Mouse (Mus musculus): ENCODE measurements at regions not wholly inside any gene's neighbourhood (a gene's known extent, or its start where the extent isn't known, plus 50 kb on each side); places are given as distances from the start of the nearest gene placed in this dataset.

DNA sequence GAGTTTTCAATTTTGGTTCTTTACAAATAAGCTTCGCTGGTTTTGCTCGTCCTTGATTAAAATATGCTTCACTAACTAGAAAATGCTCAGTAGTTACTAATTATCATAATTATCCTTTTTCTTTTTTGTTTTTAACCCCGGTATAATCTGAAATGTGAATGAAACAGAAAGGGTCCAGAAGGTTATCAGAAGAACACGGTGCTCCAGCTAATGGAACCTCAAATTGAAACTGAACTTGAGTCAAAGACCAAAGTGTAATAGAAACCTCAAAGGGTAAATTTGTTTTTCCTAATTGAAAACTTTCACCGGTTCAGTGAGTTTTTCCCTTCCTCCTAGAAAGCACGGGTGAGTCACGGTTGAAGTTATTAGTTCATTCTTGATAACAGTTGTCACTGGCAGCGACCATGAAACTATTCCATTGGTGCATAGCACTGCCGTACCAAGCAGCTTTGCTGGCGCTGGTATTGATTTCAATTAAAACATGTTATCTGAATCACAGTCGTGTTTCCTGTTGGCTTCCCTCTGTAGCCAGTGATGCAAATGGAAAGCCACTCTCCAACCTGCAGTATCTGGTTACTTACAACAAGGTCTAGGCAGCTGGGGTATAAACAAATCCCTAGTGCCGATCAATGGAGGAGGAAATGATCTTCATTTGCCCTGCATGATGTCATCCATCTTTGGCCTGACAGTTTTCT lies 203.7 kb downstream of the Csl start:
- 74% methylated on average over 12 of the region's 12 CpGs for WGBS
- H3K4me3 ChIP-seq (replicated peaks): no peak overlapping the region

DNA sequence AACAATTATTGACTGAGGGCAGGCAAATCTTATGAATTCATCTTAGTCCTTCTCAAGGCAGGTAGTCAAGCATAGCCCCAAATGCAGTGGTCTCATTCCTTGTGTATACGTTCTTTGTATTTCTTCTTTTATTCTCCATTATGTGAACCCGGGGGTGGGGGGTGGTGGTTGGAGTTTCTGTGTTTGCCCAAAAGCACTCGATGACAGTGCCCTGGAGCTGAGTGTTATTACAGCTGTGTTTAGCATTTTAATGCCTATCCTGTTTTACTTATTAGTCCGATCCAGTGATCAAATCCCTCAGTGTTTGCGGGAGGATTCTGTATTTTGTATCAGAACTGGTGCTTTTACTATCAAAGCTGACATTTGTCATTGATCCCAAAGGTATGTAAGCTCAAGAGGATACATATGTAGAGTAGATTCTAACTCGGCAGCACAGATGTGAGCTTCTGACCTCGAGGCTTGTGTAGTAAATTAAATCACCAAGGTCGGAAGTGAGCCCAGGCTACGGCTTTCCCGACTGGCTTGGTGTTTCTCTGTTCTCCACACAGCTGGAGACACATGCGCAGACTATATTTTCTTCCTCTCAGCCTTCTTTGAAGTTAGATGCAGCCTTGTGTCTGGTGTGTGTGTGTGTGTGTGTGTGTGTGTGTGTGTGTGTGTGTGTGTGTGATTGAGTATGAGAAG lies 203.0 kb downstream of the Csl start:
- no peak overlapping the region for H3K4me3 ChIP-seq (replicated peaks)
- H3K27me3 ChIP-seq: no peaks in the 10 kb centered on the region
- no peak overlapping the region for H3K9ac ChIP-seq (replicated peaks)
- H3K27ac ChIP-seq: no peak overlapping the region
- ATAC-seq: no peak
- no peaks in the 10 kb centered on the region for H3K4me1 ChIP-seq (replicated peaks)
- no peaks in the 10 kb centered on the region for H3K9me3 ChIP-seq
- no peak overlapping the region for H3K4me2 ChIP-seq (replicated peaks)
- 67% methylated on average over 11 of the region's 11 CpGs for WGBS
- H3K36me3 ChIP-seq: no peaks in the 10 kb centered on the region

More for the DNA sequence above, 203.7 kb downstream of the Csl start:
- Histone ChIP-seq H3K27me3 (no peaks in the 10 kb centered on the region), H3K36me3 (no peaks in the 10 kb centered on the region), H3K4me1 (replicated peaks) (no peaks in the 10 kb centered on the region), H3K4me2 (replicated peaks) (no peak overlapping the region), H3K9ac (replicated peaks) (no peak overlapping the region), H3K27ac (no peak overlapping the region), H3K9me3 (no peaks in the 10 kb centered on the region)
- no peak for ATAC-seq

DNA sequence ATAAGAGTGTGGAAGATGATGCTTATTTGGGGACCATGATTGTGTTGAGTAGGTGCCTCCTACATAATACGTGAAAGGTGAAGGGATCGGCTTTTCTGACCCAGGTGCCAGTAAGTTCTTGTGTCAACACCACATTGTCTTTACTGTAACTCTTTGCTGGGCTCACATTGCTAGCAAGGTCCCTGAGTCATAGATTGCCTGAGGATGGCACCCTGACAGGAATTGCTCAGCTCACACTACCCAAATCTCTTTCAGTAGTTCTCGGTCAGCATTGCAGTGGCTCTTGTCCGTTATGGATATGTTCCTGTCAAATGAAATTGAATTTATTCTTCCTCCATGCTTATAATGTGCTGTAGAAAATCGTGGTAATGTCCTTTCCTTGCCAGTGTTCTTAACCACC lies 200.8 kb downstream of the Csl start:
- no peak overlapping the region for H3K4me2 ChIP-seq (replicated peaks)

DNA sequence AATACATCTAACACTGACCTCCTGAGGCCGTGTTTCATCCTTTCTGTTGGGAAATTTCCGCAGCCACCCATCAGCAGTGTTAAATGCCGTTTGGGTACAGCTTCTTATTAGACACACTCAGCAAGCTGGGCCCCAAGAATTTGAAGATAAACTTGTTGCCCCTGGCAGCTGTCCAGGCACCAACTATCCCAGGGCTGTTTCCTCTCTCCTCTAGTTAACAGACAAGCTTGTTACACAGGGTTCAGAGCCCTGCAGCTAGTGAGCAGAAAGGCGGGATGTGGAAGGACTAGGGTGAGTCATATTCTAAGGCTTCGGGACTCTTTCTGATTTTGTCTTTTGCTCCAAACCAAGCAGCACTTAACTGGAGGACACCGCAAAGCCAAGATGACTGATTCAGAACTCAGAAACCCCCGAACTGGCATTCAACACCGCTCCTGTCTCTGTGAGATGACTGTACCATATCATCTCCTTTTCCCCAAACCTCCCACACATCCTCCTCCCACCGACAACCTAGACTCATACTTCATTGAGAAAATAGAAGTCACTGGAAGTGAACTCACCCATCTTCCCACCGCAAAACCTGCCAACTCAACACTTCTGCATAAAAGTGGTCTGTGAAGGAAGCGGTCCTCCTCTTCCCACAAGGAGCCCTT lies 198.2 kb downstream of the Csl start:
- no peaks in the 10 kb centered on the region for H3K9me3 ChIP-seq
- 92% methylated on average over 11 of the region's 11 CpGs for WGBS

More for the DNA sequence above, 200.8 kb downstream of the Csl start:
- WGBS: 87% methylated on average over 5 of the region's 5 CpGs
- Histone ChIP-seq H3K36me3 (no peaks in the 10 kb centered on the region), H3K9ac (replicated peaks) (no peak overlapping the region), H3K27me3 (no peaks in the 10 kb centered on the region), H3K27ac (no peak overlapping the region), H3K4me1 (replicated peaks) (no peaks in the 10 kb centered on the region), H3K9me3 (no peaks in the 10 kb centered on the region), H3K4me3 (replicated peaks) (no peak overlapping the region)
- ATAC-seq: no peak

DNA sequence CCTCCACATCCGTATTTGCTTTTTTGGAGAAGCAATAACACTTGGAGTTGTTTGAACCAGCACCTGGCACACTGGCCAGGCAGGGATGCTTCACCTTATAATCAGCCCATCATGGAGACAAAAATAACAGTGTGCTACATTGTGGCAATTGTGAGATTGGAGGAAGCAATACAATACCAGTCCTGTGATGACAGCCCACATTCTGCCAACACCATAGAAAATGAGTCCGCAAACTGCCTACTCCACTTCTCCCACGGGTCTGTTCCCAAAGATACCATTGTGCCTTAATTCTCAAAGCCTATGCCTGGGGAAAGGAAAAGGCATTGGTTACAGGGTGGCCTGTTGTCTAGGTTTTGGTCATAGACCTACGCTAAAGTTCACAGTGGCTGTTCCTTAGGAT lies 194.9 kb downstream of the Csl start:
- H3K4me2 ChIP-seq (replicated peaks): no peak overlapping the region
- H3K36me3 ChIP-seq: no peaks in the 10 kb centered on the region
- no peaks in the 10 kb centered on the region for H3K27me3 ChIP-seq
- no peaks in the 10 kb centered on the region for H3K4me1 ChIP-seq (replicated peaks)
- ATAC-seq: no peak
- H3K27ac ChIP-seq: no peak overlapping the region
- no peak overlapping the region for H3K4me3 ChIP-seq (replicated peaks)
- H3K9ac ChIP-seq (replicated peaks): no peak overlapping the region
- no peaks in the 10 kb centered on the region for H3K9me3 ChIP-seq
- WGBS: 90% methylated on average over 4 of the region's 4 CpGs

More for the DNA sequence above, 198.2 kb downstream of the Csl start:
- H3K27me3 ChIP-seq: no peaks in the 10 kb centered on the region
- no peak overlapping the region for H3K4me3 ChIP-seq (replicated peaks)
- no peaks in the 10 kb centered on the region for H3K36me3 ChIP-seq
- ATAC-seq: no peak
- no peak overlapping the region for H3K9ac ChIP-seq (replicated peaks)
- no peak overlapping the region for H3K27ac ChIP-seq
- no peak overlapping the region for H3K4me2 ChIP-seq (replicated peaks)
- H3K4me1 ChIP-seq (replicated peaks): no peaks in the 10 kb centered on the region

DNA sequence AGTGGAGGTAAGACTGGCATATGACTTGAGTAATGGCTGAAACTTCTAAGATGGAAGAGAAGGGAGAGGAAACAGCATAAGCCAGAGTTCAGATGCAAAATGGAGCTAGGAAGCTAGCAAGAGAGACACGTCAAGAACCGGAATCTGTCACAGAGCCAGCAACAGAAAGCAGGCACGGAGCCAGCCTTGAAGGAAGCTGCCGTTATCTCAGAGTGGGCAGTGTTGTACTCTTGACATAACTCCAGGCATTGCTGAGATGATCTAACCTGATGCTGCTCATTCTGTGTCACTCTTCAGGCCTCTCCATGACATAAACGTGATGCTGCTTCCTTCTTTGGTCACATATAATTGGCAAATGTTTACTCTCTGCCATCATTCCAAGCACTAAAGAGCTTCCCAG lies 191.0 kb downstream of the Csl start:
- no peaks in the 10 kb centered on the region for H3K36me3 ChIP-seq

DNA sequence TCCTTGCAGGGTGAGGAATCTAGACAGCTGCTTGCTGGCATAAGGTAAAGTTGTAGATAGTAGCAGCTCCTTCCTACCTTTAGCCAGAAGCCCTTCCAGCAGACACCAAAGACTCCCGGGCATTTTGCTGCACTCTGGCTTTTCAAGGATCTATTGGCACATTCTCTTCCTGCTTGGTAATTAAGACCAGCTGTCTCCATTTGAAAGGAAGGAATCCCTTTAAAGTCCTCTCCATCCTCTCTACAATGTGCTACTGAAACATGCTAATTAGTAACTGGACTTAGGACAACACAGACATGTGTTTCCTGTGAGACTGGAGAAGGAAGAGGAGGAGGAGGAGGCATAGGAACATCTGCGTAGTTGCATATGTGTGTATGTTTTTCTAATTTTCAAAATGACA lies 189.3 kb downstream of the Csl start:
- WGBS: 49% methylated on average over 2 of the region's 2 CpGs

More for the DNA sequence above, 191.0 kb downstream of the Csl start:
- H3K27ac ChIP-seq: no peak overlapping the region
- no peaks in the 10 kb centered on the region for H3K27me3 ChIP-seq
- no peaks in the 10 kb centered on the region for H3K4me1 ChIP-seq (replicated peaks)
- H3K9ac ChIP-seq (replicated peaks): no peak overlapping the region
- WGBS: 85% methylated on average over 5 of the region's 5 CpGs
- H3K9me3 ChIP-seq: no peaks in the 10 kb centered on the region
- no peak for ATAC-seq
- H3K4me3 ChIP-seq (replicated peaks): no peak overlapping the region
- H3K4me2 ChIP-seq (replicated peaks): no peak overlapping the region

DNA sequence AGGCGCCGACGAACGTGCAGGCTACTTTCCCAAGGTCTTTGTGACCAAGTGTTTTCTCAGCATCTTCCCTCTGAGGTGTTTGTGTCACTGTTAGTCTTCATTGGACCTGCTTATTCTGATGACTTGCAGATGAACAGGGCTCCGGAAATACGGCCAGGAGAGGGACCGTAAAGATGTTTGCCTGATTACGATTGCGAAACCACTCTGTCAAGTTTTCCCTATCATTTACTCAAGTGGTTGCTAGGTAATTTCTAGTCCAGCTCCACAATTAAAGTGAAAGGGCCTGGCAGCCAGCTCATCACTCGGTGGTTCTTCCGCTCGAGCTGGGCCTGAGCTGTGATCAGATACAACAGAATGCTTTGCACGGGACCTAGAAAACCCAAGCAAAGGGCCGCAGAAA lies 185.5 kb downstream of the Csl start:
- peaks cover 13% of the 10 kb centered on the region for H3K4me1 ChIP-seq (replicated peaks)
- no peak overlapping the region for H3K4me2 ChIP-seq (replicated peaks)
- H3K4me3 ChIP-seq (replicated peaks): no peak overlapping the region
- H3K36me3 ChIP-seq: no peaks in the 10 kb centered on the region
- no peaks in the 10 kb centered on the region for H3K27me3 ChIP-seq
- no peaks in the 10 kb centered on the region for H3K9me3 ChIP-seq
- WGBS: 76% methylated on average over 14 of the region's 14 CpGs
- H3K9ac ChIP-seq (replicated peaks): no peak overlapping the region
- no peak overlapping the region for H3K27ac ChIP-seq
- no peak for ATAC-seq

More for the DNA sequence above, 189.3 kb downstream of the Csl start:
- ATAC-seq: no peak
- Histone ChIP-seq H3K4me1 (replicated peaks) (peaks cover 7% of the 10 kb centered on the region; the same call in 1 of the 2 replicates), H3K4me2 (replicated peaks) (no peak overlapping the region), H3K9me3 (no peaks in the 10 kb centered on the region), H3K27me3 (no peaks in the 10 kb centered on the region), H3K27ac (no peak overlapping the region), H3K4me3 (replicated peaks) (no peak overlapping the region), H3K36me3 (no peaks in the 10 kb centered on the region), H3K9ac (replicated peaks) (no peak overlapping the region)

DNA sequence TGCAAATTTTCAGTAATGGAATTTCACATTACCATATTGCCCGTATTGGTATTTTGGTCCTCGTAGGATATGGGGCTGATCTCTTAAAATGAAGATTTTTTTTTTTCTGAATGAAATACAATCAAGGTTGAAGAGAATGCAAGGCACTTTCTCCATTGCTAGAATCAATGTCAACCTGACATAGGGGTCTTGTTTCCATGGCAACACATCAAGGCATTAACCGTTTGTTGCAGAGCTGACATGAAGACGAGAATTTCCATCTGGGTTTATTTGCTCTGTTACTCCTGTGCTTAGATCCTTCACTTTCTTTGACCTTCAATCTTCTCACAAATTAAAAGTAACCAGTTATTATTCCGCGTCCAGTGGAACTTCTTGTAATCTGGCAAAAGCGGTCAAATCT lies 184.2 kb downstream of the Csl start:
- 36% methylated on average over 7 of the region's 7 CpGs for WGBS
- Histone ChIP-seq H3K4me2 (replicated peaks) (no peak overlapping the region), H3K9me3 (no peaks in the 10 kb centered on the region), H3K4me1 (replicated peaks) (peaks cover 13% of the 10 kb centered on the region), H3K36me3 (no peaks in the 10 kb centered on the region), H3K4me3 (replicated peaks) (no peak overlapping the region), H3K27me3 (no peaks in the 10 kb centered on the region), H3K9ac (replicated peaks) (no peak overlapping the region), H3K27ac (no peak overlapping the region)
- peak; percentile 74; the same call in 1 of the 2 replicates for ATAC-seq

DNA sequence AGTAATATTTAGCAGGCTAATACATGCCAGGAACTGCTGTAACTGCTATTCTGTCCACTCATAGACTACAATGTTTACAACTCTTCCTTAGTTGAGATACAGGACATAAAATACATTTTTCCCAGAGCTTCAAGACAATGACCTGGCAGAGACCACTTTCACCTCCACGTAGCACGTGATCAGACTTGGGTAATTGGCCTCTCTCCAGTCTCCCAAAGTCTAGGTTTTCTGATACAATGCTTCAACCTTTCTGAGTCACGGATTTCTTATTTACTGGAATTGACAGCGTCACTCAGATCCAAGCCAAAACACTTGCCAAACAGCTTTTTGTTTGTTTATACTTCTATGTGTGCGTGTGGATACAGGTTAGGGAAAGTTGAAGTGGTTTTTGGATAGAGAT lies 183.2 kb downstream of the Csl start:
- Histone ChIP-seq H3K9ac (replicated peaks) (no peak overlapping the region), H3K4me3 (replicated peaks) (no peak overlapping the region), H3K4me1 (replicated peaks) (peaks cover 13% of the 10 kb centered on the region), H3K9me3 (no peaks in the 10 kb centered on the region), H3K27ac (no peak overlapping the region), H3K36me3 (no peaks in the 10 kb centered on the region), H3K4me2 (replicated peaks) (no peak overlapping the region), H3K27me3 (no peaks in the 10 kb centered on the region)
- 81% methylated on average over 5 of the region's 5 CpGs for WGBS
- ATAC-seq: no peak

DNA sequence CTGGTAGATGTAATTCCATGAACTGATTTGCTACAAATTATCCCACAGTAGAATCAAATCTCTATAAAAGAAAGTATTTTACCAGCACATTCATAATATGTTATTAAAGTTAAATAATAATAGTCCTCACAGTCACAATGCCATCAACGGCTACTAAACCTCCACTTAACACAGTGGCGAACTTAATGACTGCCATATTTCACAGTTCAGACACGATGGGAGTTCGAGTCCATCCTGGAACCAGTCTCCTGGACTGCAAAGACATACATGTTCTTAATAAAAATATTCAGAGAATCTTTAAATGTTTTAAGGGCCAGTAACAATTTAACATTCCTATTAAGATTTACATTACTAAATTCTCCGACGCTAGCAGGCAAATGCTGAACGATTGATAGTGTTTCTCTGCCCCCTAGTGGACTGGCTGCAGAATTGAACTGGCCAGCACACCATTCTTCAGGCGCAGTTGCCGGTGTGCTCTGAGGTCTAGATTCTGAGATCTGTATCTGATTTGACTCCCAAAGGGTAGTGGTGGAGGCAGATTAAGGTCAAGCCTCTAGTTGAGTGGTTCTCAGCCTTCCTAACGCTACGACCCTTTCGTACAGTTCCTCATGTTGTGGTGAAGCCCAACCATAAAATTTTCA lies 182.3 kb downstream of the Csl start:
- ATAC-seq: no peak; the same call in 1 of the 2 replicates
- H3K4me2 ChIP-seq (replicated peaks): no peak overlapping the region

DNA sequence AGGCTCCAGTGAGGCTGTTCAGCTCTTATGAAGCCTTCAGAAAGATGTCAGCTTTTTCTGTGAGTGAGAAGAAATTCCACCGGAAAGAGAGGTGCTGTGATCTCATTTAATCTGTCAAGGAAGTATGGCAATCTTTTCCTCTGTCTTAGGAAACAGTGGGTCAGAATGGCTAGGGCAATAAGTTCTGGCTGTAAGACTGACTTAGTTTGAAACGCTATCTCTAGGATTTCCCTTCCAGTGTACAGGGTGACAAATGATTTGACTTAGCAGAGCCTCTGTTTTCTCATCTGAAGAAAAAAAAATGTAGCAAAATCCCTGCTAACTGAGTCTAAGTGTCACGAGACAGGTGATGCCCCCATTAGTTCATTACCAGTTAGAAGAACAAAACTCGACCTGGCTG lies 181.1 kb downstream of the Csl start:
- Histone ChIP-seq H3K9me3 (no peaks in the 10 kb centered on the region), H3K4me3 (replicated peaks) (no peak overlapping the region), H3K4me1 (replicated peaks) (peaks cover 13% of the 10 kb centered on the region), H3K27ac (no peak overlapping the region), H3K9ac (replicated peaks) (no peak overlapping the region), H3K4me2 (replicated peaks) (no peak overlapping the region), H3K27me3 (no peaks in the 10 kb centered on the region), H3K36me3 (no peaks in the 10 kb centered on the region)
- ATAC-seq: no peak
- 64% methylated on average over 4 of the region's 4 CpGs for WGBS

More for the DNA sequence above, 182.3 kb downstream of the Csl start:
- WGBS: 32% methylated on average over 12 of the region's 12 CpGs
- no peak overlapping the region for H3K27ac ChIP-seq
- H3K4me3 ChIP-seq (replicated peaks): no peak overlapping the region
- H3K27me3 ChIP-seq: no peaks in the 10 kb centered on the region
- no peak overlapping the region for H3K9ac ChIP-seq (replicated peaks)
- H3K36me3 ChIP-seq: no peaks in the 10 kb centered on the region
- no peaks in the 10 kb centered on the region for H3K9me3 ChIP-seq
- peaks cover 13% of the 10 kb centered on the region for H3K4me1 ChIP-seq (replicated peaks)
